Mouse (Mus musculus) kidney, adult 11 months (tissue): ENCODE measurements around the gene Cdkn1c.

ENCODE experiments used
- DNase-seq: peaks from one replicate; pipeline ENCODE4 v3.0.0; 2022

Cdkn1c gene

GRCm38 (mm10) chr7:143460874-143461273 lies at the start of gene Cdkn1c:
Cdkn1c (minus strand) TSS chr7:143461050.
- peak; percentile 90 for DNase-seq

GRCm38 (mm10) chr7:143509566-143509965 lies 48.7 kb upstream of the Cdkn1c start:
- DNase-seq = peak; percentile 67

GRCm38 (mm10) chr7:143506675-143507074 lies 45.8 kb upstream of the Cdkn1c start:
- peak; percentile 75 for DNase-seq

- DNase-seq = no peak
These were observed 45.4 kb upstream of the Cdkn1c start for GRCm38 (mm10) chr7:143506271-143506670.

GRCm38 (mm10) chr7:143505823-143506222 lies 45.0 kb upstream of the Cdkn1c start:
- peak; percentile 82 for DNase-seq

GRCm38 (mm10) chr7:143505411-143505810 lies 44.6 kb upstream of the Cdkn1c start:
- no peak for DNase-seq

GRCm38 (mm10) chr7:143503926-143504325 lies 43.1 kb upstream of the Cdkn1c start:
- DNase-seq = no peak

GRCm38 (mm10) chr7:143502418-143503200 lies 41.8 kb upstream of the Cdkn1c start, which contains the start of gene Phlda2:
Phlda2 (minus strand) TSS chr7:143503150.
- peak; percentile 62 for DNase-seq

- no peak for DNase-seq
These were observed 41.0 kb upstream of the Cdkn1c start for GRCm38 (mm10) chr7:143501643-143502417.

- DNase-seq = peak; percentile 89
These were observed 40.1 kb upstream of the Cdkn1c start for GRCm38 (mm10) chr7:143500912-143501311.

- peak; percentile 69 for DNase-seq
These were observed 37.7 kb upstream of the Cdkn1c start for GRCm38 (mm10) chr7:143498584-143498983.

- DNase-seq = no peak
These were observed 34.5 kb upstream of the Cdkn1c start for GRCm38 (mm10) chr7:143495104-143495961.

- no peak for DNase-seq
These were observed 32.8 kb upstream of the Cdkn1c start for GRCm38 (mm10) chr7:143493616-143494126.

- no peak for DNase-seq
These were observed 28.9 kb upstream of the Cdkn1c start for GRCm38 (mm10) chr7:143489735-143490134.

- DNase-seq = peak; percentile 57
These were observed 21.7 kb upstream of the Cdkn1c start for GRCm38 (mm10) chr7:143482541-143482940.

- no peak for DNase-seq
These were observed 21.0 kb upstream of the Cdkn1c start for GRCm38 (mm10) chr7:143481806-143482387.

- DNase-seq = no peak
These were observed 19.6 kb upstream of the Cdkn1c start for GRCm38 (mm10) chr7:143480498-143480897.

GRCm38 (mm10) chr7:143477800-143478199 lies 16.9 kb upstream of the Cdkn1c start:
- no peak for DNase-seq

GRCm38 (mm10) chr7:143476702-143477335 lies 16.0 kb upstream of the Cdkn1c start:
- no peak for DNase-seq

GRCm38 (mm10) chr7:143475876-143476275 lies 15.0 kb upstream of the Cdkn1c start:
- DNase-seq = peak; percentile 90

GRCm38 (mm10) chr7:143474811-143475210 lies 14.0 kb upstream of the Cdkn1c start:
- peak; percentile 72 for DNase-seq
